Mouse (Mus musculus): ENCODE measurements around the gene C77080. TPM values are rescaled to one million over a fixed set of nuclear protein-coding genes. Genes with fewer than 3 reads are reported as not detected.
A peak's percentile ranks its signal among the peaks of the same experiment; 100 is the strongest.

The C77080 gene
- total RNA-seq (2017): 0.15 and 1.1 TPM in 2 replicates

DNA sequence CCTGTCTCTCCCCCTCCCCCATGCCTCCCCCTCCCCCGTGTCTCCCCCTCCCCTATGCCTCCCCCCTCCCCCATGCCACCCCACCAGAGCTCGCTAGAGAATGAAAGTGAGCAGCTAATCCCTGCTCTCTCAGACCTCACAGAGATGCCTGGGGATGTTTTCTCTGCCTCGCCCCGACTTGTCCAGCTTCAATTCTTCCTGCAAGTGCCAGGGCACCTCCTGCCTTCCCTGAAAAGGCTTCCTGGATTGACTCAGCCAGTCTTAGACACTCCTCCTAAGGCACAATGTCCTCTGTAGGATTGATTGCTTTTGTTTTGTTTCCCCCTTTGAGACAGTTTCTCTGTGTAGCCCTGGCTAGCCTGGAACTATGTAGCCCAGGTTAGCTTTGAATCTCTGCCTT is at the start of gene C77080:
Gene C77080 (minus strand): TSS at position 209 of the 400 bp plus-strand sequence.
- ATAC-seq (replicated peaks; ENCODE audit: low read depth, poor library complexity, severe bottlenecking): no peak

DNA sequence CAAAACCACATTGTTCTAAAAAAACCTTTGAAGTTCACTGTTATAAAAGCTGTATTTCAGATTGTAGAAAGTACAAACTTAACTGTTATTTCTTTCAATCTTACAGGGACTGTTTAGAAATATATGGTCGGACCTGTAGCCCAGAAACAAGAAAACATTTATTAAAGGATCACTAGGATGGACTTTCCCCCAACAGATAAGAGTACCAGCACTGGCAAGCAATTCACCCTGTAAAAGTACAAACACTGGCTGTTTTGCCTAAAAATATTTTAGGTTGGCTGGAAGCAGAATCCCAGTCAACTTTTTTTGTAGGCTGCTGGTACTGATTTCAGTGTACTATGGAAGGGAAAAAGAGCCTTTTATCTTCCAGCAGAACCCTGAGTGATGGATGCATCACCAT is 46.7 kb upstream of the C77080 start:
- no peak for ATAC-seq (replicated peaks; ENCODE audit: low read depth, poor library complexity, severe bottlenecking)

GRCm38 (mm10) chr4:129304306-129304705 is 43.1 kb upstream of the C77080 start:
- ATAC-seq (replicated peaks; ENCODE audit: low read depth, poor library complexity, severe bottlenecking): peak; percentile 39; the same call in 1 of the 2 replicates

GRCm38 (mm10) chr4:129303816-129304215 is 42.6 kb upstream of the C77080 start:
- no peak for ATAC-seq (replicated peaks; ENCODE audit: low read depth, poor library complexity, severe bottlenecking)

GRCm38 (mm10) chr4:129303401-129303800 is 42.2 kb upstream of the C77080 start:
- no peak for ATAC-seq (replicated peaks; ENCODE audit: low read depth, poor library complexity, severe bottlenecking)

DNA sequence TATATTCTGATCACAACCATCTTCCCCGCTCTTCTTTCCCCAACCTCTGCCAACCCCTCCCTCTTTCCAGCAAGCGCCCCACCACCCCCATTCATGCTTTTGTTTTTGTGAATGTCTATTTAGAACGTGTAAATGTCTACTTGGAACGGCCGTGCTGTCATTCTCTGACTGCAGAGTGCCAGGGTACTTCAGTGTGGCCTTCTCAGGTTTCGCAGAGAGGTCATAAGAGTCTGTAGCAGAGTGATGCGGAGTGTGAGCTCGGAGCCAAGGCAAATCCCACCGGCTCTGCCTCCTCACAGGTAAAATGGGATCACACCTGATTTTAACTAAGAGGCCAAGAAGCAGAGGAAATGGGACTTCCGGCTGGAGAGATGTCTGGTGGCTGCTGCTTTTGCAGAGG is 37.9 kb upstream of the C77080 start:
- no peak for ATAC-seq (replicated peaks; ENCODE audit: low read depth, poor library complexity, severe bottlenecking)

GRCm38 (mm10) chr4:129297724-129298123 is 36.5 kb upstream of the C77080 start:
- no peak for ATAC-seq (replicated peaks; ENCODE audit: low read depth, poor library complexity, severe bottlenecking)

GRCm38 (mm10) chr4:129296066-129296465 is 34.9 kb upstream of the C77080 start:
- no peak for ATAC-seq (replicated peaks; ENCODE audit: low read depth, poor library complexity, severe bottlenecking)

GRCm38 (mm10) chr4:129295188-129295587 is 34.0 kb upstream of the C77080 start:
- peak; percentile 43; the same call in 1 of the 2 replicates for ATAC-seq (replicated peaks; ENCODE audit: low read depth, poor library complexity, severe bottlenecking)

GRCm38 (mm10) chr4:129293702-129294101 is 32.5 kb upstream of the C77080 start:
- no peak for ATAC-seq (replicated peaks; ENCODE audit: low read depth, poor library complexity, severe bottlenecking)

DNA sequence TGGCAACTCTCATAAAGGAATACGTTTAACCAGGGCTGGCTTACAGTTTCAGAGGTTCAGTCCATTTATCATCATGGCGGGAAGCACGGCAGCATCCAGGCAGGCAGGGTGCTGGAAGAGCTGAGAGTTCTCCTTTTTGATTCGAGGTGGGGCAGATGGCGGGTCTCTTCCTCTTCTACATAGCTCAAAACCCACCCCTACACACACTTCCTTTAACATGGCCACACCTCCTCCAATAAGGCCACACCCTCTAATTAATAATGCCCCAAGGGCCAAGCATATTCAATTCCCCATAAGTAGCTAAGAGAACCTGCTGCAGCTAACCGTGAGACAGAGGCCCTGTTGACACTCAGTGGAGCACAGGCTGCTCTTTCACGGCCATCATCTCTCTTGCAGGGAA is 31.6 kb upstream of the C77080 start:
- no peak for ATAC-seq (replicated peaks; ENCODE audit: low read depth, poor library complexity, severe bottlenecking)

- no peak for ATAC-seq (replicated peaks; ENCODE audit: low read depth, poor library complexity, severe bottlenecking)
Measured at GRCm38 (mm10) chr4:129289671-129290070, 28.5 kb upstream of the C77080 start.

GRCm38 (mm10) chr4:129288067-129288466 is 26.9 kb upstream of the C77080 start:
- ATAC-seq (replicated peaks; ENCODE audit: low read depth, poor library complexity, severe bottlenecking): no peak

GRCm38 (mm10) chr4:129287472-129287981 is 26.3 kb upstream of the C77080 start, which contains the start of gene Sync:
Gene Sync, plus strand, starts transcription at chr4:129287617.
- peak; percentile 50 for ATAC-seq (replicated peaks; ENCODE audit: low read depth, poor library complexity, severe bottlenecking)

DNA sequence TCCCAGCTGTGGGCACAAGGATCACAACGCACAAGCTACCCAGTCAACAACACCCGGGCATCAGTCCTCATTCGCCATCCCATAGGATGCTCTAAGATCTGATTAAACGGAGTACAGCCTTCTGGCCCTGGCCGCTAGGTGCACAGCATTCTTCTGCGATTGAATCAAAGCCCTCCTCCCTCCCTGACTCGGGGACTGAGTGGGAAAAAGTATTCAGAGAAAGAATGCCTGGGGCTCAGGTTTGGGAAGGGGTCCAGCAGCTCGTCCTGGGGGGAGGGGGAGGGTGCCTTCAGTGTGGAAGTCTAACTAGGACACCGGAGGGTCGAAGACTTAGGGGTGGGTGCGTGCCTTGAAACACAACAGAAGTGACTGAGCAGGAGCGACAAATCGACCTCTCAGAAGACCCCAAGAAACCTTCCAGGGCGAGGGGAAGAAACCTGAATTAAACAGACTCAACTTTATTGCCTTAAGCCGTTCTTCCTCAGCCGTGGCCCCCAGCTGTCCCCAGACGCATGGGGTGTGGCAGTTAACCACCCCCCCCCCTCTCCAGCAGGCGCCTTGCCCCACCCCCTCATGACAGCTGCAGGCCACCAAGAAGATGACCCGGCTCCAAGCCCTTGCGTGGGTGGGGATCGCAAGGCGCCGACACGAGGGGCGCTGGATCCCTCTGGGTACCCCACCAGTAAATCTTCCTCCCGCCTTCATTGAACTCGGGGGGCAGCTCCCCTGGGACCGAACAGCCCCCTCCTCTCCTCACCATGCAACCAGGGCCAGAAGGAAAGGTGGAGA is 25.7 kb upstream of the C77080 start:
- peak; percentile 21; the same call in 1 of the 2 replicates for ATAC-seq (replicated peaks; ENCODE audit: low read depth, poor library complexity, severe bottlenecking)

DNA sequence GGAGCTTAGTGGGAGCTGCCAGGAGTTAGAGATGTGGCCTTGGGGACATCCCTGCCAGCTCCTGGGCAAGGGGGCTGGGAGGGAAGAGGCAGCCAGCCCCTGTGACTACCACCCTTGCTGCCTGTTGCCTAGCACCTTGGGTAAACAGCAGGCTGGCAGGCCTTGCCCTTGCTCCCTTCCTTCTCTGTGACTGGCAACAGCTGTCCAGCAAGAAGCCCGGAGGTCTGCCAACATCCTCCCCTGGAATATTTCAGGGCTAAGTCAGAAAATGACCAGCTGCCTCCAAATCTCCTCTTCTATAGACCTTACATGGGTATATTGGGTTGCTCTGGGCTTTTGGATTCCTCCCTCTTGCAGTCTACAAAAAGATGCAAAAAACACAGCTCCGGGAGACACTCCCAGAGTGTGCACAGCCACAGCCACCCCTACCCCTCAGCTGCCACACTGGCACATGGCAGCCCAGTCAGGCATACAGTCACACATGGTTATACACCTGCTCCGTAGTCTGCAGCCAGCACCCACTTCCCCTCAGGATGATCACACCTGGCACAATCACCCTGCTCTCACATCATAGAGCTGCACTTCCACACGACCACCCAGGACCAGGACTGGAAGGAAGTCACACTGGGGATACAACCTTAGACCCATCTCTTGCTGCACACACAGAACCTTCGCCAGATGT is 24.9 kb upstream of the C77080 start:
- ATAC-seq (replicated peaks; ENCODE audit: low read depth, poor library complexity, severe bottlenecking): 0 out of 2 replicates have a peak, but pooled peaks have one; percentile 10

DNA sequence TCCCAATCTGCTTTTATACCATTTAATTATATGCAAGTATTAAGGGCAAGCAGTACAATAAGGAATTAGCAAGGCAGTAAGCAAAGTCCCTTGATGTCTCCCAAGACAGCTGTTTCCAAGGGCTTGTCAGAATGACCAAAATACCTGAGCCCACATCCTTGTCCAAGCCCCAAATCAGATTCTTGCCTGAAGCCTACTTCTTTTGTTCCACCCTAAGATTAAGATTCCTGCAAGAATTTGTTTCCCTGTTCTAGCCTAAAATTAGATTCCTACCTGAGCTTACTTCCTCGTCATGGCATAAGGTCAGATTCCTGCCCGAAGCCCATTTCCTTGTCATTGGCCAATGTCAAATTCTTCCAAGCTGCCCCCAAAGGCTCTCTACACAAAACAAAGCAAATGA is 23.5 kb upstream of the C77080 start:
- ATAC-seq (replicated peaks; ENCODE audit: low read depth, poor library complexity, severe bottlenecking): no peak

GRCm38 (mm10) chr4:129283226-129283625 is 22.0 kb upstream of the C77080 start:
- ATAC-seq (replicated peaks; ENCODE audit: low read depth, poor library complexity, severe bottlenecking): no peak

GRCm38 (mm10) chr4:129282786-129283185 is 21.6 kb upstream of the C77080 start:
- no peak for ATAC-seq (replicated peaks; ENCODE audit: low read depth, poor library complexity, severe bottlenecking)

DNA sequence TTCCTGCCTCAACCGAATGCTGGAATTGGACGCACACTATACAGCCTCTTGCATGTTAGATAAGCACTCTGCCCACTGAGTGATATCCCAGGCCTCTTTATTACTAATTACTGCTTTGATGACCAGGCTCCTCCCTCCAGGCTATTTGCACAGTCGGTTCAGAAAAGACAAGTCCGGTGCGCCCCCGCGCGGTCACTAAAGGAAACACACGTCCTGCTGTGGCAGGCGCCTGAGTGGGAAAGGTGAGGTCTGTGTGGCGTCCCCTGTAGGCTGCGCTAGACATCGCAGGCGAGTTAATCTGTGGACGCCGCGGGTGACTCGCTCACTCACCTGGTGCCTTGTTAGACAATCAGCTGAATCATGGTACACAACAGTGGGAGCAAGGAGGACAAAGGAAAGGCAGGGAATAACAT is 15.3 kb upstream of the C77080 start:
- ATAC-seq (replicated peaks; ENCODE audit: low read depth, poor library complexity, severe bottlenecking): peak; percentile 97

DNA sequence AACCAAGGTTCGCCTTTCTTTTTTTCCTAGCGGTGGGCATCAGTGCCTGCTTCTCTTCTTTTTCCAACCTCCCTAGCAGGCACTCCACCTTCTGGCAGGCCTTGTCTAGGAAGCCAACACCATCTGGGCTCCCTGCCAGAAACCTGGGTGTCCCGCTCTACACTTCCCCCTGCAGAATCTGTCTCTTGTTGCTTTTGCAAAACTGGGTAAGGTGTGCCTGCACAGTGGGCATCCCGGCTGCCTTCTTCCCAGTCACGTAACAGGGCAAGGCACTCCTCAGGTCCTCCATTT is 11.5 kb upstream of the C77080 start:
- peak; percentile 54 for ATAC-seq (replicated peaks; ENCODE audit: low read depth, poor library complexity, severe bottlenecking)
